Mouse (Mus musculus) heart, embryonic 14.5 days (tissue): ENCODE measurements around the gene Izumo4. TPM values are rescaled to one million over a fixed set of nuclear protein-coding genes. Genes with fewer than 3 reads are reported as not detected.

Experiments
- ATAC-seq: fragments of 200-750 bp; cut with Nextera tagmentation; 2 replicates; pipeline ENCODE4 v1.8.0; 2017; ENCODE audit warnings: low read depth, moderate TSS enrichment; ENCODE audit not compliant: insufficient number of reproducible peaks, insufficient read depth, low FRiP score
- H3K27ac ChIP-seq, 2 experiments: fragments of 200-500 bp in 1 of 2; fragments of 300-500 bp in 1 of 2; sonication (generic) in 1 of 2; replicated peaks in 1 of 2; 2 replicates each; pipeline ENCODE4 v1.5.1; 2012 to 2014; ENCODE audit warnings: low read depth in 2 of 2, low read length in 2 of 2, control low read depth in 1 of 2, mild to moderate bottlenecking in 1 of 2, mixed read lengths in 1 of 2; ENCODE audit not compliant: control insufficient read depth in 1 of 2, insufficient read depth in 1 of 2
- H3K27me3 ChIP-seq: fragments of 300-500 bp; sonication (generic); 2 replicates; pipeline ENCODE4 v1.6.1; 2014; ENCODE audit warnings: mild to moderate bottlenecking, low read length, control low read depth; ENCODE audit not compliant: control insufficient read depth, insufficient read depth
- H3K36me3 ChIP-seq: fragments of 300-500 bp; sonication (generic); 2 replicates; pipeline ENCODE4 v1.6.1; 2014; ENCODE audit warnings: mild to moderate bottlenecking, control low read depth, low read length, mixed read lengths; ENCODE audit not compliant: control insufficient read depth, insufficient read depth
- H3K4me1 ChIP-seq, 2 experiments: fragments of 200-500 bp in 1 of 2; fragments of 300-500 bp in 1 of 2; sonication (generic) in 1 of 2; 2 replicates each; pipeline ENCODE4 v1.6.1; 2012 to 2014; ENCODE audit warnings: low read length in 2 of 2, control low read depth in 1 of 2, mixed read lengths in 1 of 2; ENCODE audit not compliant: control insufficient read depth in 2 of 2, insufficient read depth in 2 of 2
- H3K4me2 ChIP-seq: fragments of 300-500 bp; sonication (generic); 2 replicates; pipeline ENCODE4 v1.6.1; 2014; ENCODE audit warnings: mild to moderate bottlenecking, low read length
- H3K4me3 ChIP-seq, 2 experiments: fragments of 200-500 bp in 1 of 2; fragments of 300-500 bp in 1 of 2; sonication (generic) in 1 of 2; 2 replicates each; pipeline ENCODE4 v1.5.1; 2012 to 2014; ENCODE audit warnings: low read length in 2 of 2, mild to moderate bottlenecking in 2 of 2, control low read depth in 1 of 2, low read depth in 1 of 2, moderate library complexity in 1 of 2; ENCODE audit not compliant: control insufficient read depth in 1 of 2, insufficient read depth in 1 of 2
- H3K9ac ChIP-seq: fragments of 300-500 bp; sonication (generic); 2 replicates; pipeline ENCODE4 v1.6.1; 2014; ENCODE audit warnings: mild to moderate bottlenecking, low read length
- H3K9me3 ChIP-seq: fragments of 300-500 bp; sonication (generic); 2 replicates; pipeline ENCODE4 v1.6.1; 2016; ENCODE audit warnings: low read length, control low read depth; ENCODE audit not compliant: control insufficient read depth
- WGBS: fragments of 180-500 bp; shearing (Covaris S2); extraction: QIAGEN DNeasy Blood & Tissue Kit; methylation state at CpG from one replicate; pipeline ENCODE4 v1.1.7; 2014; 5-methylcytosine and 5-hydroxymethylcytosine counted together
- polyA plus RNA-seq: library from polyadenylated mRNA; unstranded; fragments of >200 nt; fragmentation: Nextera tagmentation; extraction: Ambion mirVana; gene quantifications from 2 replicates; pipeline ENCODE4 v1.2.1, GENCODE M21; 2014

The Izumo4 gene
- polyA plus RNA-seq, 1 experiment from 2014 or later: 7.0 TPM

DNA sequence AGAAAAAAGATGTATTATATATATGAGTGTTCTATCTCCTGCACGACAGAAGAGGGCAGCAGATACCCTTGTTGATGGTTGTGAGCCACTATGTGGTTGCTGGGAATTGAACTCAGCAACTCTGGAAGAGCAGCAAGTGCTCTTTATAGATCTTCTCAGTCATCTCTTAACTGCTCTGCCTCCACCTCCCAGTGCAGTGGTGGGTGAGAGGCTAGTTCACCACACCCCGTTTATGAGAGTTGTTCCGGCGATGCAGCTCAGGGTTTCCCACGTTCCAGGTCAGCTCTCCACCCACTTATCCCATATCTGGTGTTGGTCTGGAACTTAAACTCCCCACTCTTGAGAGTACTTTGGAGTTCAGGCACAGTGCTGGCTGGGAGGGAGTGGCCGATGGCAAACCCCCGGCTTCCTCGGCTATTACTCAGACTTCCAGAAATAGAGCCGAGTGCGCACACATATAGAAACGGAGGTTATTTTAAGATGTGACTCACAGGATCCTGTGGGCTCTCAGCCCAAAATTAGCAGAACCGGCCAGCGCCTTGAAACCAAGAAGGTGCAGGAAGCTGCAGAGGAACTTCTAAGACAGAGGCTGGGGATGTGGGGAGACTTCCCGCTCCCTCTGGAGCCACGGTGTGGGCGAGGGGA lies 49.3 kb downstream of the Izumo4 start:
- WGBS: 1% methylated on average over 16 of the region's 16 CpGs

DNA sequence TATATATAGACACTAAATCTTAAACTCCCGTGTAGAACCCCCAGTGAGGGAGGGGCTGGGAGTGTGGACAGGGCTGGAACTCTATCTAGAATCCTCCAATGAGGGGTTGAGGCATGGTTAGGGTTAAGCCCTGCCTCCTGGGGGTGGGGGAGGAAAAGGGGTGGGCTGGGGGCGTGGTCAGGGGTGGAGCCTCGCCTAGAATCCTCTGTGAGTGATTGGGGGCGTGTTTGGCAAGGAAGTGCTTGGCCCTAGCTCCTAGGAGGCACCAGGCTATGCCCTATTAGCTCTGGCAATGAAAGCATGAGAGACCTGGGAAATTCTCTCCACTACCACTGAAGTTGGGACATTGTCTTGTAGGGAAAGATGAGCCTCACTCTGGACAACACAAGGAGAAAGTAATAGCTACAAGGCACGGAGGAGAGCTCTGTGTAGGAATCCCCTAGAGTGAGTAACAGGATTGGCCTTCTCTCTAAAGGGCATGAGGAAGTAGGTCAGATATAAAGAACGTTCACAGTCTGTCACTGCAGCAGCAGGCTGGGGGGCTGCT lies 50.2 kb downstream of the Izumo4 start:
- Histone ChIP-seq H3K27ac (peak overlapping the region; percentile 97 to 100), H3K4me1 (peaks cover 25 to 40% of the 10 kb centered on the region in 2 experiments), H3K4me3 (peak overlapping the region; percentile 44), H3K36me3 (no peaks in the 10 kb centered on the region), H3K9ac (peak overlapping the region; percentile 83), H3K4me2 (peak overlapping the region; percentile 78), H3K9me3 (no peaks in the 10 kb centered on the region), H3K27me3 (no peaks in the 10 kb centered on the region)
- ATAC-seq: peak; percentile 79
- WGBS: under 1% methylated on average over 6 of the region's 6 CpGs

More for the DNA sequence above, 49.3 kb downstream of the Izumo4 start:
- peaks cover 17 to 32% of the 10 kb centered on the region in 2 experiments for H3K4me1 ChIP-seq
- H3K4me2 ChIP-seq: peak overlapping the region; percentile 78
- peak; percentile 75 for ATAC-seq
- peak overlapping the region; percentile 83 for H3K9ac ChIP-seq
- peak overlapping the region; percentile 97 to 100 for H3K27ac ChIP-seq
- peak overlapping the region; percentile 44 for H3K4me3 ChIP-seq
- H3K27me3 ChIP-seq: no peaks in the 10 kb centered on the region
- no peaks in the 10 kb centered on the region for H3K9me3 ChIP-seq
- no peaks in the 10 kb centered on the region for H3K36me3 ChIP-seq

DNA sequence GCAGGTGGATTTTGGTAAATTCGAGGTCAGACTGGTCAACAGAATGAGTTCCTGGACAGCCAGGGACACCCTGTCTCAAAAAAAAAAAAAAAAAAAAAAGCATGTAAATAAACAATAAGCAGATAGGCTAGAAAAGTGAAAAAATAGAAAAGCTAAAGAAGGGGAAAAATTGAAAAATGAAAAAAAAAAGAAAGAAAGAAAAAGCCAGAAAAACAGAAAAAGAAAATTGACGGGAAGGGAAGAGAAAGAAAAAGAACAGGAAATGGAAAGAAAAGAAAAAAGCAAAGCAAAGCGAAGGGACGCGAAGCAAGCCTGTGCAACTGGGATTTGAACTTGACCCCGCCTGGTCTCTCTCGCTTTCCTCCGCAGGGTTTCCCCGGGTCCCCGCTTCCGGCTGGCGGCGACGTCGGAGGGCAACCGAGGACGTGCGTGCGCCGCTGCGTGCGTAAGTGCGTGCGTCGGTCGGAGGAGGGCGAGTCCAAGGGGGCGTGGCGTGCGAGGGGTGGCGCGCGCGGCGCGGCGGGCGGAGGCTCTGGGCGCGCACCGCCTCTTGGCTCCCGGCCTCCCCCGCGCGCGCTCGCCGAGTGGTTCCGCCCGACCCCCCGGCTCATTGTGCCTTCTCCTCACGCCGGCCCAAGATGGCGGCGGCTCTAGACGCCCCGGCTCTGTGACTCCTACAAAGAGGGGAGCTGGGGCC lies 52.8 kb downstream of the Izumo4 start, which contains the start of gene Dot1l:
Dot1l (plus strand) TSS at position 613 of the 697 bp plus-strand sequence.
- Histone ChIP-seq H3K9ac (peak within 1 kb of the TSS; percentile 98), H3K4me1 (peaks cover 44 to 58% of the 10 kb centered on the region in 2 experiments), H3K4me2 (peak within 1 kb of the TSS; percentile 90), H3K9me3 (no peaks in the 10 kb centered on the region), H3K4me3 (peak within 1 kb of the TSS; percentile 93 to 99), H3K27ac (peak within 1 kb of the TSS; percentile 55 to 87; a peak in 3 of 4 replicates), H3K27me3 (no peaks in the 10 kb centered on the region), H3K36me3 (no peaks in the 10 kb centered on the region)
- WGBS: under 1% methylated on average over 42 of the region's 57 CpGs
- ATAC-seq: peak; percentile 82

Other genes starting within 250 kb of the Izumo4 start
- gene Onecut3, start 207.3 kb upstream of the Izumo4 start, polyA plus RNA-seq: not detected in 2 replicates
- 0.08 and 0.09 TPM in 2 replicates for gene Atp8b3, start 163.1 kb upstream of the Izumo4 start, polyA plus RNA-seq
- gene Rexo1, start 140.6 kb upstream of the Izumo4 start, polyA plus RNA-seq: 16.7 and 17.0 TPM in 2 replicates
- gene Klf16, start 124.9 kb upstream of the Izumo4 start, polyA plus RNA-seq: 3.5 and 5.0 TPM in 2 replicates
- gene Abhd17a, start 111.8 kb upstream of the Izumo4 start, polyA plus RNA-seq: 119 and 141 TPM in 2 replicates
- 65.9 and 67.1 TPM in 2 replicates for gene Scamp4, start 99.3 kb upstream of the Izumo4 start, polyA plus RNA-seq
- gene Adat3, start 99.3 kb upstream of the Izumo4 start, polyA plus RNA-seq: 2.6 and 3.6 TPM in 2 replicates
- 0.88 and 1.4 TPM in 2 replicates for gene Gm49322, start 96.2 kb upstream of the Izumo4 start, polyA plus RNA-seq
- 64.8 and 65.0 TPM in 2 replicates for gene Csnk1g2, start 79.3 kb upstream of the Izumo4 start, polyA plus RNA-seq
- gene Btbd2, start 45.1 kb upstream of the Izumo4 start, polyA plus RNA-seq: 49.4 and 53.8 TPM in 2 replicates
- gene Mknk2, start 24.1 kb upstream of the Izumo4 start, polyA plus RNA-seq: 69.5 and 82.7 TPM in 2 replicates
- gene Mob3a, start 207 bp upstream of the Izumo4 start, polyA plus RNA-seq: 19.1 and 22.3 TPM in 2 replicates
- 45.0 and 54.5 TPM in 2 replicates for gene Ap3d1, start 40.1 kb downstream of the Izumo4 start, polyA plus RNA-seq
- 26.5 and 28.2 TPM in 2 replicates for gene Dot1l, start 53.0 kb downstream of the Izumo4 start, polyA plus RNA-seq
- 49.2 and 51.0 TPM in 2 replicates for gene Sf3a2, start 96.0 kb downstream of the Izumo4 start, polyA plus RNA-seq
- gene Plekhj1, start 96.4 kb downstream of the Izumo4 start, polyA plus RNA-seq: 71.1 and 75.4 TPM in 2 replicates
- 0.12 TPM in 1 of 2 replicates, not detected in the other for gene Amh, start 103.1 kb downstream of the Izumo4 start, polyA plus RNA-seq
- 5.5 and 5.6 TPM in 2 replicates for gene Jsrp1, start 111.3 kb downstream of the Izumo4 start, polyA plus RNA-seq
- 2,025 and 2,172 TPM in 2 replicates for gene Oaz1, start 124.5 kb downstream of the Izumo4 start, polyA plus RNA-seq
- 0.46 TPM in 2 replicates for gene Lingo3, start 141.9 kb downstream of the Izumo4 start, polyA plus RNA-seq
- gene Lsm7, start 153.0 kb downstream of the Izumo4 start, polyA plus RNA-seq: 200 and 230 TPM in 2 replicates
- gene Sppl2b, start 153.1 kb downstream of the Izumo4 start, polyA plus RNA-seq: 21.3 and 23.7 TPM in 2 replicates
- gene Tmprss9, start 169.7 kb downstream of the Izumo4 start, polyA plus RNA-seq: 0.05 and 0.07 TPM in 2 replicates
- gene Timm13, start 198.8 kb downstream of the Izumo4 start, polyA plus RNA-seq: 310 and 338 TPM in 2 replicates
- gene Lmnb2, start 216.1 kb downstream of the Izumo4 start, polyA plus RNA-seq: 7.3 and 8.1 TPM in 2 replicates
- gene Gadd45b, start 227.9 kb downstream of the Izumo4 start, polyA plus RNA-seq: 34.5 and 39.8 TPM in 2 replicates